ENCODE assay signal across 22 mouse cellular contexts in genomic region chr13:112938130-112938529, GRCm38 (mm10). TPM values are rescaled to one million over a fixed set of nuclear protein-coding genes. Genes with fewer than 3 reads are reported as not detected.
"Had no signal": no experiment of that assay in that cellular context is flagged by ENCODE, and none has a peak within 500 bp of the region (broad histone marks: within the 10 kb centered on the region; RNA-seq: fewer than 3 reads in every experiment).

No protein-coding gene starts in this region.

- DNase-seq: kidney, adult 2 months; kidney, postnatal 10 days; kidney, postnatal 36 days; left cerebral cortex, postnatal 4 days; liver, postnatal 0 days; right cerebral cortex, adult 18-20 months; right cerebral cortex, postnatal 14 days; right cerebral cortex, postnatal 4 days; thymus, postnatal 25 days had no signal

- H3K4me3 ChIP-seq: kidney, embryonic 15.5 days; limb, embryonic 12.5 days; limb, embryonic 15.5 days; midbrain, embryonic 12.5 days; midbrain, embryonic 15.5 days; neural tube, embryonic 12.5 days; neural tube, embryonic 15.5 days had no signal

- H3K4me1 ChIP-seq: kidney, embryonic 15.5 days; limb, embryonic 12.5 days; limb, embryonic 15.5 days; midbrain, embryonic 12.5 days; midbrain, embryonic 15.5 days; neural tube, embryonic 12.5 days; neural tube, embryonic 15.5 days had no signal

RNA-seq across cellular contexts. Expression of gene Ccno, which starts 49.5 kb away (rescaled TPM):
- polyA plus RNA-seq: macrophage had no signal

RNA-seq across cellular contexts. Expression of gene Mcidas, which starts 55.5 kb away (rescaled TPM):
- total RNA-seq: megakaryocyte, adult 5-6 weeks had no signal
- polyA plus RNA-seq: intestine, embryonic 14.5 days; intestine, postnatal 0 days; kidney, adult 2 months; kidney, embryonic 15.5 days; limb, embryonic 12.5 days; limb, embryonic 15.5 days; liver, embryonic 11.5 days; liver, embryonic 14.5 days; liver, postnatal 0 days; macrophage had no signal
